Mouse (Mus musculus): ENCODE measurements at regions not wholly inside any gene's neighbourhood (a gene's known extent, or its start where the extent isn't known, plus 50 kb on each side); places are given as distances from the start of the nearest gene placed in this dataset.

GRCm38 (mm10) chr1:127083761-127084308 is 121.0 kb upstream of the Mgat5 start:
- TF ChIP-seq POLR2A (IDR thresholded peaks at IDR 0.05; ENCODE audit: borderline replicate concordance, extremely low read depth, low read depth, low read length) = no peak
- no peak for TF ChIP-seq CTCF (IDR thresholded peaks at IDR 0.05; ENCODE audit: insufficient read depth, low read length)
